Mouse (Mus musculus): ENCODE results near the gene Guk1. TPM values are rescaled to one million over a fixed set of nuclear protein-coding genes. Genes with fewer than 3 reads are reported as not detected.

The Guk1 gene
- polyA plus RNA-seq, 1 experiment from 2014 or later: 109 TPM

GRCm38 (mm10) chr11:59161398-59161797 is 30.6 kb downstream of the Guk1 start:
- Histone ChIP-seq H3K4me1 (replicated peaks) (peaks cover 31% of the 10 kb centered on the region), H3K9me3 (replicated peaks) (no peaks in the 10 kb centered on the region), H3K9ac (no peak overlapping the region), H3K27me3 (no peaks in the 10 kb centered on the region), H3K4me2 (no peak overlapping the region), H3K27ac (peak overlapping the region; percentile 48), H3K4me3 (no peak overlapping the region), H3K36me3 (peaks cover 17% of the 10 kb centered on the region; the same call in 1 of the 2 replicates)
- ATAC-seq (replicated peaks; ENCODE audit: insufficient number of reproducible peaks, insufficient read depth, low FRiP score, low read depth): no peak
- 47% methylated on average over 5 of the region's 5 CpGs for WGBS

DNA sequence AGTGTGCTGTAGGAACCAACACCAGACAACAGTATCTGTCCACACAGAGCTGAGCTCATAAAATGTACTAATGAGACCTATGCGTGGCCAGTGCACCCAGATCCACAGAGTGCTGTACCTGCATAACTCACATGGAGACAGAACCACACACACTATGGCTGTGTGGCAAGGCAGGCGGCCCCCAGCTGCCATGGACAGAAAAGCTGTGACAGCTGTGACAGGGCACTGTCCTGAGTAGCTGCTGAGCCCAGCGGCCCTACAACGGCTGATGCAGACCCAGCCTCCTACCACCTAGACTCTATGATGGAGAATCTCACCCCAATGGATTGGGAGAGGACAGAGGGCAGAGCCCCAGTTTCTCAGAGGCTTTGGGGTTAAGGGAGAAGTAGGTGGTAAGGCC is 32.5 kb downstream of the Guk1 start:
- Histone ChIP-seq H3K9ac (no peak overlapping the region), H3K4me1 (replicated peaks) (peaks cover 27% of the 10 kb centered on the region), H3K4me2 (no peak overlapping the region), H3K27ac (no peak overlapping the region), H3K9me3 (replicated peaks) (no peaks in the 10 kb centered on the region), H3K36me3 (peaks cover 20% of the 10 kb centered on the region; the same call in 1 of the 2 replicates), H3K4me3 (no peak overlapping the region), H3K27me3 (no peaks in the 10 kb centered on the region)
- 82% methylated on average over 4 of the region's 4 CpGs for WGBS
- ATAC-seq (replicated peaks; ENCODE audit: insufficient number of reproducible peaks, insufficient read depth, low FRiP score, low read depth): no peak

- ATAC-seq (replicated peaks; ENCODE audit: insufficient number of reproducible peaks, insufficient read depth, low FRiP score, low read depth): no peak
- Histone ChIP-seq H3K9ac (no peak overlapping the region), H3K27me3 (no peaks in the 10 kb centered on the region), H3K4me3 (no peak overlapping the region), H3K36me3 (peaks cover 20% of the 10 kb centered on the region; the same call in 1 of the 2 replicates), H3K4me1 (replicated peaks) (peaks cover 27% of the 10 kb centered on the region), H3K27ac (no peak overlapping the region), H3K4me2 (no peak overlapping the region), H3K9me3 (replicated peaks) (no peaks in the 10 kb centered on the region)
- 91% methylated on average over 13 of the region's 13 CpGs for WGBS
These were observed 32.9 kb downstream of the Guk1 start for GRCm38 (mm10) chr11:59159099-59159498.

DNA sequence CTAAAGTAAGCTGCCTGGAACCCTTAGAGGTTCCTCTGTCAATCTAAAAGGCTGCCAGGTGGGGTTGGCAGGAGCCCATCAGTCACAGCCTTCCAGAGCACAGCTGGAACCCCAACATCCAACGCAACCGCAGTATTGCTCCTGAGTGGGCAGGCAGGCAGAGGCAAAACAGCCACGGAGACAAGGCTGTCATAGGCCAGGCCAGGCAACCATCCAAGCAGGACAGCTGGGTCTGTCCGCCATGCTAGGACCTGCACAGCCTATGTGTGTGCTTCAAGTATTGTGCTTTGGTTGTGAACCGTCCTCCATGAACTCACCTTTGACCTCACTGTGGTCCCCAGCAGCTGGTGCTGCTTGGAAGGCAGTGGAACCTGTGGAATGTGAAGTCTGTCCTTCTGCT is 36.1 kb downstream of the Guk1 start:
- no peak overlapping the region for H3K4me3 ChIP-seq

GRCm38 (mm10) chr11:59154220-59154619 is 37.8 kb downstream of the Guk1 start:
- ATAC-seq (replicated peaks; ENCODE audit: insufficient number of reproducible peaks, insufficient read depth, low FRiP score, low read depth): no peak
- Histone ChIP-seq H3K27ac (peak overlapping the region; percentile 50; the same call in 1 of the 2 replicates), H3K36me3 (peaks cover 20% of the 10 kb centered on the region; the same call in 1 of the 2 replicates), H3K9me3 (replicated peaks) (no peaks in the 10 kb centered on the region), H3K4me1 (replicated peaks) (peaks cover 10% of the 10 kb centered on the region), H3K4me2 (no peak overlapping the region), H3K27me3 (no peaks in the 10 kb centered on the region), H3K9ac (no peak overlapping the region), H3K4me3 (no peak overlapping the region)
- 48% methylated on average over 7 of the region's 7 CpGs for WGBS

More for the DNA sequence above, 36.1 kb downstream of the Guk1 start:
- Histone ChIP-seq H3K4me1 (replicated peaks) (peaks cover 10% of the 10 kb centered on the region), H3K27me3 (no peaks in the 10 kb centered on the region), H3K9me3 (replicated peaks) (no peaks in the 10 kb centered on the region), H3K27ac (no peak overlapping the region), H3K36me3 (peaks cover 20% of the 10 kb centered on the region; the same call in 1 of the 2 replicates), H3K9ac (no peak overlapping the region), H3K4me2 (no peak overlapping the region)
- no peak for ATAC-seq (replicated peaks; ENCODE audit: insufficient number of reproducible peaks, insufficient read depth, low FRiP score, low read depth)
- 88% methylated on average over 5 of the region's 5 CpGs for WGBS

DNA sequence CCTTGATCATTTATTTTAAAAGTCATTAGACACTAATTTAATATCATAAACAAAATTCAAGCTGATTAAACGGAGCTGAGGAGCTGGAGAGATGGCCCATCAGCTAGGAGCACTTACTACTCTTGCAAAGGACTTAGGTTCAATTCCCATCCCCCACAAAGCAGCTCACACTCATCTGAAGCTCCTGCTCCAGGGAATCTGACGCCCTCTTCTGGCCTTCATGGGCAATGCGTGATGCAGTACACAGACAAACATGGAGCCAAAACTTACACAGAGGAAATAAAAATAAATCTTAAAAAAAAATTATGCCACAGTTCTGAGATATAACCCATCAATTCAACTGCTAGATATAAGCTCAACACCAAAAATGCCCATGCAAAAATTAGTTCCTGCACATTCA is 40.3 kb downstream of the Guk1 start:
- no peaks in the 10 kb centered on the region for H3K9me3 ChIP-seq (replicated peaks)
- H3K4me2 ChIP-seq: no peak overlapping the region
- 36% methylated on average over 3 of the region's 3 CpGs for WGBS
- H3K36me3 ChIP-seq: 0 out of 2 replicates have a peak, but pooled peaks cover 6% of the 10 kb centered on the region
- no peak for ATAC-seq (replicated peaks; ENCODE audit: insufficient number of reproducible peaks, insufficient read depth, low FRiP score, low read depth)
- H3K4me3 ChIP-seq: no peak overlapping the region
- peaks cover 10% of the 10 kb centered on the region for H3K4me1 ChIP-seq (replicated peaks)
- no peaks in the 10 kb centered on the region for H3K27me3 ChIP-seq
- no peak overlapping the region for H3K9ac ChIP-seq
- no peak overlapping the region for H3K27ac ChIP-seq

DNA sequence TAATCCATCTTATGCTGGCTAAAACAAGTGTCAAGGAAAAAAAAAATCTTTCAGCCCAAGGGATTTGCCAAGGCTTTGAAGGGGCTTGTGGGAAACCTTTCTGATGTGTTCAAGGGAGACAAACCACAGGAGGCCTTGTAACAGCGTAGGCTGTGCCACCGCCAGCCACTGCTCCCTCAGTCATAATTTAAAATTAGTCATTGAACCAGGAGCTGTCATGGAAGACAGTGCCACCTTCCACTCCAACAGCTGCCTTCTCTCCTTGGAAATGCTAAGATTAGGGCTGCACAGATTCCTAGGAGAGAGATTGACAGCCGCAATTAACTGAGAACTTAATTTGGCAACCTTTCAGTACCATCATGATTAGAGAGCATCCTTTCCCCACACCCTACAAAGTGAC is 42.7 kb downstream of the Guk1 start:
- 60% methylated on average over 3 of the region's 3 CpGs for WGBS
- H3K4me1 ChIP-seq (replicated peaks): peaks cover 4% of the 10 kb centered on the region
- ATAC-seq (replicated peaks; ENCODE audit: insufficient number of reproducible peaks, insufficient read depth, low FRiP score, low read depth): no peak
- no peak overlapping the region for H3K4me2 ChIP-seq
- H3K9ac ChIP-seq: no peak overlapping the region
- no peaks in the 10 kb centered on the region for H3K36me3 ChIP-seq
- no peaks in the 10 kb centered on the region for H3K9me3 ChIP-seq (replicated peaks)
- H3K27me3 ChIP-seq: no peaks in the 10 kb centered on the region
- H3K27ac ChIP-seq: no peak overlapping the region
- H3K4me3 ChIP-seq: no peak overlapping the region

DNA sequence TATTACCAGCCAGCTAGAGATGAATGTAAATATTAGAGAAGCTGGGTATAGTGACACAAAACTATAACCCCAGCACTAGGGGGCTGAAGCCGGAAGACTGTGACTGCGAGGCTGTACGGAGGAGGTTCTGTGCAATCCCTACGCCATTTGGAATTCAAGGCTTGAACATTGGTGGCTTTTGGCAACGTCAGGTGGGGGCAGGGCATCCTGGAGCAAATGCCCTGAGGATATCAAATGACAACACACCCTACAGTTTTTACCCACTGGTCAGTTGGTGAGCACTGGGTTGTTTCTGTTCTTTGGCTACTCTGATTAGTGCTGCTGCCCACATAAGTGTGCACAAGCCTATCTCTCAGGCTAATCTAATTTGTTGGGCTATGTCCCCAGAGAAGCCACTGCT is 49.0 kb downstream of the Guk1 start:
- Histone ChIP-seq H3K27ac (no peak overlapping the region), H3K9me3 (replicated peaks) (no peaks in the 10 kb centered on the region), H3K4me2 (no peak overlapping the region), H3K9ac (no peak overlapping the region), H3K4me1 (replicated peaks) (peaks cover 17% of the 10 kb centered on the region), H3K27me3 (no peaks in the 10 kb centered on the region), H3K4me3 (no peak overlapping the region), H3K36me3 (no peaks in the 10 kb centered on the region)
- WGBS: 85% methylated on average over 5 of the region's 5 CpGs
- ATAC-seq (replicated peaks; ENCODE audit: insufficient number of reproducible peaks, insufficient read depth, low FRiP score, low read depth): no peak

- Histone ChIP-seq H3K4me2 (peak overlapping the region; percentile 46), H3K27me3 (peaks cover 2% of the 10 kb centered on the region), H3K4me1 (replicated peaks) (peaks cover 28% of the 10 kb centered on the region), H3K4me3 (peak overlapping the region; percentile 23; the same call in 1 of the 2 replicates), H3K9ac (no peak overlapping the region; the same call in 1 of the 2 replicates), H3K27ac (no peak overlapping the region; the same call in 1 of the 2 replicates), H3K36me3 (no peaks in the 10 kb centered on the region), H3K9me3 (replicated peaks) (no peaks in the 10 kb centered on the region)
- no peak for ATAC-seq (replicated peaks; ENCODE audit: insufficient number of reproducible peaks, insufficient read depth, low FRiP score, low read depth)
- WGBS: 14% methylated on average over 14 of the region's 14 CpGs
These were observed 50.1 kb downstream of the Guk1 start for GRCm38 (mm10) chr11:59141772-59142370.

- H3K4me3 ChIP-seq: peak overlapping the region; percentile 48
- peak; percentile 80 for ATAC-seq (replicated peaks; ENCODE audit: insufficient number of reproducible peaks, insufficient read depth, low FRiP score, low read depth)
- H3K9ac ChIP-seq: peak overlapping the region; percentile 71
- no peaks in the 10 kb centered on the region for H3K9me3 ChIP-seq (replicated peaks)
- peaks cover 32% of the 10 kb centered on the region for H3K27me3 ChIP-seq
- peak overlapping the region; percentile 62 for H3K4me2 ChIP-seq
- no peaks in the 10 kb centered on the region for H3K36me3 ChIP-seq
- 34% methylated on average over 19 of the region's 19 CpGs for WGBS
- H3K27ac ChIP-seq: peak overlapping the region; percentile 87
- peaks cover 56% of the 10 kb centered on the region for H3K4me1 ChIP-seq (replicated peaks)
These were observed 53.2 kb downstream of the Guk1 start for GRCm38 (mm10) chr11:59138537-59139486.

DNA sequence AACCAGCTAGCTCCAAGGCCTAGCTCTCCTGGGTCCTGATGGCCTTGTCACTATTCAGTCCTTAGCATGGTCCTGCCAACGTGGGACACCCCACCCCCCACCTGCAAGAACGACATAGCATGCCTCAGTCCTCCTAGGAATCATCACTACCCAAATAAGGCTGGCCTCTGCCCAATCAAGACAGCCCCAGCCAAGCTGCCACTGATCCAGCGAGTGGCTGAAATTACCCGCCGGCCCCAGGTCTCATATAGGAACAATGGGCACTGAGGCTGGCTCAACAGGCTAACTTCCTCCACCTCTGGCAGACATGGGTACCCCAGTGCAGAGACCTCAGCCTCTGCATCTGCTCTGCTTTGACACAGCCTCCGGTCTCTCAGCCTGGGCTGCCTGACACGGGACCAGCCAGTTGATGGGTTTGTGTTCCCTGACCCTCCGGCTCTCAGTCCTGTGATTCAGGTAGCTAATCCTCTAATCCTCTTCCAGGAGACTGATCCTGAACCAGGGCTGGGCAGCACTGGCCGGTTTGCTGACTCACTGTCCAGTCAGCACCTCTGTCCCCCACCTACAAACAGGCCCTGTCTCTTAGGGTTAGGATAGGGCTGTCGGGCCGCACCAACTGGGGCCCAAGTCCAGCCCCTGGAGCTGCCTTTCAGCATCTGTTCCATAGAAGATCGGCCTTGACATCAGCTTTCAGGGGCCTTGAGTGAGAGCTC is 54.9 kb downstream of the Guk1 start:
- H3K4me2 ChIP-seq: peak overlapping the region; percentile 62
- H3K9ac ChIP-seq: peak overlapping the region; percentile 71
- ATAC-seq (replicated peaks; ENCODE audit: insufficient number of reproducible peaks, insufficient read depth, low FRiP score, low read depth): no peak
- H3K36me3 ChIP-seq: peaks cover 13% of the 10 kb centered on the region; the same call in 1 of the 2 replicates
- H3K27ac ChIP-seq: peak overlapping the region; percentile 87
- H3K4me3 ChIP-seq: peak overlapping the region; percentile 48
- H3K4me1 ChIP-seq (replicated peaks): peaks cover 56% of the 10 kb centered on the region
- H3K9me3 ChIP-seq (replicated peaks): no peaks in the 10 kb centered on the region
- 55% methylated on average over 12 of the region's 12 CpGs for WGBS
- H3K27me3 ChIP-seq: peaks cover 39% of the 10 kb centered on the region

Measured in heart, embryonic 15.5 days (tissue).